Mouse (Mus musculus) embryonic fibroblast, embryonic 13.5 days (primary cell): ENCODE data around the gene Becn1. TPM values are rescaled to one million over a fixed set of nuclear protein-coding genes. Genes with fewer than 3 reads are reported as not detected.

Source experiments
- H3K27ac ChIP-seq: 2 replicates; pipeline ENCODE4 v1.5.1; 2012; ENCODE audit warnings: low read length, control low read depth, inconsistent platforms; ENCODE audit not compliant: insufficient read depth
- H3K4me1 ChIP-seq: 2 replicates; pipeline ENCODE4 v1.6.1; 2011; ENCODE audit warnings: low read length; ENCODE audit not compliant: control insufficient read depth, insufficient read depth
- H3K4me3 ChIP-seq: 2 replicates; pipeline ENCODE4 v1.5.1; 2011; ENCODE audit warnings: mild to moderate bottlenecking, control low read depth, low read length; ENCODE audit not compliant: insufficient read depth
- CTCF ChIP-seq: IDR thresholded peaks from 2 replicates; pipeline ENCODE4 v1.5.1; 2011; ENCODE audit warnings: mild to moderate bottlenecking, control low read depth, low read length, moderate library complexity, borderline replicate concordance; ENCODE audit not compliant: insufficient read depth
- POLR2A ChIP-seq: IDR thresholded peaks from 2 replicates; pipeline ENCODE4 v1.6.1; 2011; ENCODE audit warnings: low read depth, mild to moderate bottlenecking, control low read depth, low read length, moderate library complexity
- polyA plus RNA-seq: library from polyadenylated mRNA; stranded (reverse); fragments of >200 nt; gene quantifications from 2 replicates; pipeline ENCODE4 v1.2.4, GENCODE M21; 2011; ENCODE audit warnings: low read depth; ENCODE audit not compliant: missing spikeins, insufficient read length

Gene Becn1
- 77.3 and 86.3 TPM in 2 replicates for polyA plus RNA-seq

DNA sequence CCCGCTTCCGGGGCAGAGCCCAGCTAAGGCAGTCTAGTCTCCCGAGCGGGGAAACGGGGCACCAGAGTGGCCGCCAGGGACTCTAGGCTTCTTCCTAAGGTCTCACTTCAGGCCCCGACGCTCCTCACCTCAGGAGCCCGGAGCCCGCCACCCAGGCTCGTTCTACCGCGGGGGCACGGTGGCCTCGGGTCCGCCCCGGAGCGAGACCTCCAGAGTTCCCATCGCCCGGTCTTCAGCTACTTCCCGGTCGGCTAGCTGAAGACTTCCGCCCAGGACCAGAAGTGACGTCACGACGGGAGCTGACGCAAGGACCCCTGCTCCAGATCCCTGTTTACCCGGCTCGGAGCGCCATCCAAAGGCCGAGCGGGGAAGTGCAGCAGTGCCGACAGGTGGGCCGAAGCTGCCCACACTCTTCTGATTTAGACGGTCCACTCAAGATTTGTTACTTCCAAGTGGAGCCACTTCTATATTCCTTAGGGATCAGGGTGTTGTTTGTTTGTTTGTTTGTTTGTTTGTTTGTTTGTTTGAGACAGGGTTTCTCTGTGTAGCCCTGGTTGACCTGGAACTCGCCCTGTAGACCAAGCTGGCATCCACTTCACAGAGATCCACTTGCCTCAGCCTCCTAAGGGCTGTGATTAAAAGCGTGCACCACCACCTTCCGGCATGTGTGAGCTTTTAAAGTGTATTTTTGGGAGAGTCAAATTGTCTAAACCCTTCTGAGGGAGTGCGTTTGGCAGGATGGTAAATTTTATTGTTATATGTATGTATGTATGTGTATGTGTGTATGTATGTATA, at the start of gene Becn1:
Gene Becn1, minus strand, starts transcription at position 283 of the 795 bp plus-strand sequence.
- peaks cover 4% of the 10 kb centered on the region; the same call in 1 of the 2 replicates for H3K4me1 ChIP-seq
- H3K27ac ChIP-seq: no peak within 1 kb of the TSS
- peak within 1 kb of the TSS; percentile 94 for H3K4me3 ChIP-seq
- TF ChIP-seq POLR2A: peak; percentile 71
- TF ChIP-seq CTCF: peak; percentile 82

DNA sequence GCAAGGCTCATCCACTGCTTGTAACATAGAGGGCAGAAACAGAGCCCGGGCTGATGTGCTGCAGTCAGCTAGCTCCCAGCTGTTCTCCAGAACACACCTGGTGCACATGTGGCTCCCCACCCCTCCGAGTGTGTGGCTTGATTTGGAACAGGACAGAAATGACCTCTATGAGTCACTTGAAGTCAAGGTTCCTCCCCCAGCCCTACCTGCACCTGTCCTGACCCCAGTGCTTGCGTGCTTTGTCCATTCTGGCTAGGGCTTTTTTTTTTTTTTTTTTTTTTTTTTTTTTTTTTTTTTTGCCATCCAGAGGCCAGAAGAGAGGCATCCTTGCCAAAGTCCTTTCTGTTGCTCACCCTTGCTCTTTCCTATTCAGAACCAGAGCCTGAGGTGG, 49.6 kb upstream of the Becn1 start:
- no peaks in the 10 kb centered on the region for H3K4me1 ChIP-seq
- no peak overlapping the region for H3K4me3 ChIP-seq
- TF ChIP-seq CTCF (no peak), POLR2A (no peak)
- H3K27ac ChIP-seq: no peak overlapping the region

DNA sequence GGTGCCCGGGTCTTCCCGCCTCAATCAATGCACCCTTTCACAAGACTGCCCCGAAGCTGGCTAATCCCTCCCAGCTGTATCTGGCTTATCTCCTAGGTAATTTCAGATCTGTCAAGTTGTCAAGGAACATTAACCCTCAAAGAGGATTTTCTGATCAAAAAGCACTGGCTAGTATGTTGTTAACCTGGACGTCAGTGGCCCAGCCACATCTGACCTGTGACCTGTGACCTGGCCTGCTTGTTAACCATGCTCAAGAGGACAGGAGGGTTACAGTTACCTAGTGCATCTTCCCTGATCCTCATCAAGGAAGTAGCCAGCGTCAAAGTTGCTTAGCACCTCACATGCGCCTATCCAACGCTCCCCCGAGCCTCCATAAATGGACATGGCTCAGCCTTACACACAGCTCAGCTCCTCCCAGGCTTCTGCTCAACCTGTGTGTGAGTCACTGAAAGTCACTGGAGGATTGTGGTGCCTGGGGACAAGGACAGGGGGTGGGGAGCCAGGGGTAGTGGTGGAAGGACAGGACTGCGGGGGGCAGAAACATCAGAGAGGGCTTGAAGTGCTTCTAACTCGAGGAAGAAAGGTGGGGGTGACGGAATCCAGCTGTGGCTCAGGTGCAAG, 49.1 kb upstream of the Becn1 start:
- Histone ChIP-seq H3K4me1 (no peaks in the 10 kb centered on the region), H3K27ac (no peak overlapping the region), H3K4me3 (no peak overlapping the region)
- TF ChIP-seq POLR2A: no peak
- no peak for TF ChIP-seq CTCF

DNA sequence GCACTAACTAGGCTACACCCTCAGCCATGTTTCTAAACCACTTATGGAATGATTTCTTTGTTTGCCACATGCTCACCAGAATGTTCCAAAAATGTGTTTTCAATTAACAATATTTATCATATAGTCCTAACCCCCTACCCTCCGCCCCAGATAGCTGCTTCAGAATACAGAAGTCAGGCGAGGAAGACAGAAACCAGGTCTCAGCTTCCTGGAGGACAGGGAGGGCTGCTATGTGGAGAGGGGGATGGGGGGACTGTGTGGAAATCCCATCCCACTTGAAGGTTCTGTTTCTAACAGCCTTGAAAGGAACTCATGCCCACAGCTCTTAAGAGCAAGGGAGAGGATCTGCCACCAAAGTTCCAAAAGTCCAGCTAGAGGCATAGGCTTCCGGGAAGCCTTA, 47.1 kb upstream of the Becn1 start:
- no peak overlapping the region for H3K27ac ChIP-seq
- no peaks in the 10 kb centered on the region for H3K4me1 ChIP-seq
- TF ChIP-seq CTCF (no peak), POLR2A (no peak)
- H3K4me3 ChIP-seq: no peak overlapping the region

DNA sequence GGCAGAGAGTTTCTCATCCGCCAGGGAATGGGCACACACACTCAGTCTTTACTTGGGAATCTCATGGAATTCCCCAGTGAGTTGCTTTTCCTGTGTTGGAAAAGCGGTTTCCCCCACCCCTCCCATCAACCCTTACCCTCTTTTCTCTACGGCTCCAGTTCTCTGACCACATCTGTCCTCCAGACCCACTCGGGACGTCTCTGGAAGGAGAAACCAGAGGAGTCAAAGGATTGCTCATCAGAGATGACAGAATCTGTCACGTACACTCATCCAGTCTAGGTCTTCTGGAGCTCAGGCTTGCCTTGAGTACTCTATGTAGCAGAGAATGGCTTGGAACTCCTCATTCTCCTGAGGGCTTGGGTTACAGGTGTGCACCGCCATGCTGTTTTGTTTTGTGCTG, 46.7 kb upstream of the Becn1 start:
- TF ChIP-seq POLR2A: no peak
- TF ChIP-seq CTCF: no peak
- Histone ChIP-seq H3K4me3 (no peak overlapping the region), H3K27ac (no peak overlapping the region), H3K4me1 (no peaks in the 10 kb centered on the region)

DNA sequence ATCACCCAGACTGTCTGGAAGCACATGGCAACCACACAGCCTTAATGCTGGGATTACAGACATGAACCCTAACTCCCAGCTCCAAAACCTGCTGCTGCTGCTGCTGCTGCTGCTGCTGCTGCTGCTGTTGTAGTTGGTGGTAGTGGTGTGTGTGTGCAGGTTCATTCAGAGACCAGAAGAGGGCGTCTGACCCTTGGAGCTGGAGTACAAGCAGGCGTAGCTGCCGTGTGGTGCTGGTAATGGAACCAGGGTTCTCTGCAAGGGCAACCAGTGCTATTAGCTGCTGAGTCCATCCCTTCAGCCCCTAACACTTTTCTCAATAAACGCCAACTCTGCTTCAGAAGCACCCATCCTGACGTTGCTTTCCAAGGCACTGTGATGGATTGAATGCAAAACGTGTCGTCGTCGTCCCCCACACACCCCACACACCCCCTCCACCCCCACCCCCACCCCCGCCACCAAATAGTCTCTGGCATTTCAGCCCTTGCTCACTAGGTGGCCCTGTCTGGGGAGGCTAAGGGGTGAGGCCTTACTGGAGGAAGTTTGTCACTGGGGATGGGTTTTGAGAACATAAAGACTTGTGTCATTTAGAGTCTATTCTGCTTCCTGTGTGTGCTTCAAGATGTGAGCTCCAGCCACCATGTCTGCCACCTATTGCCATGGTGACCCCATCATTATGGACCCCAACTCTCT, 45.1 kb upstream of the Becn1 start:
- no peak overlapping the region for H3K4me3 ChIP-seq
- H3K27ac ChIP-seq: no peak overlapping the region
- no peaks in the 10 kb centered on the region for H3K4me1 ChIP-seq
- TF ChIP-seq POLR2A: no peak
- no peak for TF ChIP-seq CTCF

DNA sequence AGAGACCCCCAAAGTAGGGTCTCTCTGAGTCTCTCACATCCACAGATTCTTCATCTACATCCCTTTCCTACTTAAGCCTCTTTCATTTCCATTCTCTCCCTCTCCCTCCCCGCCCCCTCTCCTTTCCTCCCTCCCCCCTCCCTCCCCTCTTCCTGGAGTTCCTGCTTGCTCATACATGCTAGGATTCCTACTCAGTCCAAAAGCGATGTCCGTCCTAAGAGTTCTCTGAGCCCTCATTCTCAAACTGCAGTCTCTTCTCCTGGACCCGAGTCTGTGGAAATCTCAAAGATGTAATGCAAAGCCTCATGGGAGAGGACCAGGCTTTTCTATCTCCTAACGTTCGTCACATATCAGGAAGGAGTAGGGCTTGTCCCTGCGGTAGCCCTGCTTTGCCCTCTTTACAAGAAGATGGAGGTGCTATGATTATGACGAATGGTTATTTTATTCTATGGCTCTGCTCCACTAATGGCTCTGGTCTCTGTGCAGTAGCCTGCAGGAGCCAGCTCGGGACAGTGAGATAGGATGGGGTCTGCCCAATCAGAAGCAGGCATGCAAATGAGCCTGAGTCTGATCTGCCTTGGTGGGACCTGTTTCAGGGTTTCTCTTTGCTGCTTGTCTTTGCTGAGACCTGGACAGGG, 36.2 kb upstream of the Becn1 start:
- TF ChIP-seq CTCF: no peak
- no peak for TF ChIP-seq POLR2A
- 0 out of 2 replicates have a peak, but pooled peaks cover 3% of the 10 kb centered on the region for H3K4me1 ChIP-seq
- H3K27ac ChIP-seq: peak overlapping the region; percentile 50; the same call in 1 of the 2 replicates
- 0 out of 2 replicates have a peak overlapping the region, but pooled peaks have one; percentile 4 for H3K4me3 ChIP-seq

DNA sequence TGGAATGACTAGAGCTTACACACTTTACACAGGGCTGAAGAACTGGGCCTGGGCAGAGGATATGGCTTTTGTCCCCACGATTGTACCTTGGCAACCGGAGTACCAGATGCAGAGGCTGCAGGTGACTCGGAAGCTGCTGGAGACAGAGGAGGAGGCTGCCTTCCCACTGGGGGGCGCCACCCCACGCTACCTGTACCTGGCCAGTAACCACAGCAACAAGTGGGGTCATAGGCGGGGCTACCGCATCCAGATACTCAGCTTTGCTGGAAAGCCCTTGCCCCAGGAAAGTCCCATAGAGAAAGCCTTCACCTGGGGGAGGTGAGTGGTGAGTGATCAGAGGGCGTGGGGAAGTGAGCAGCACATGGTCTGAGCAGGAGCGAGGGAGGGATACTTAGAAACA, 33.6 kb upstream of the Becn1 start:
- no peak overlapping the region for H3K27ac ChIP-seq
- H3K4me1 ChIP-seq: 0 out of 2 replicates have a peak, but pooled peaks cover 3% of the 10 kb centered on the region
- H3K4me3 ChIP-seq: no peak overlapping the region
- TF ChIP-seq CTCF (no peak), POLR2A (no peak)

DNA sequence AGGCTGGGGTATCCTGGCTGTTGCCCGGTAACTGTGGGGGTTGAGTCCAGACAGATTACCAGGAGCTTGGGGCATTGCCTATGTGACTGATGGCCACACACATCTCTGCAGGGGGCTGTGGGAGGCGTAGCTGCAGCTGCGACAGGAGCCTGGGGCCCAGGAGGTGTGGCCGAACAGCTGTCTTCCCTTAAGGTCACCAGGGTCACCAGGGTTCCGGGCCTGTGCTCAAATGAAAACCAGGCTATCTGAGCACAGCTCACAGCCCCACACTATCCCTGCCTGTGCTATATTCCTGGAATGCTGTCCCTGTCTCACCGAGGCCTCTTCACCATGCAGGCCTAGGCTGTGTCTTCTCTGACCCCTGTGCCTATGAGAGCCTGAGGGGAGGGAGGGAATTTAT, 32.4 kb upstream of the Becn1 start:
- H3K4me3 ChIP-seq: no peak overlapping the region
- H3K27ac ChIP-seq: no peak overlapping the region
- no peak for TF ChIP-seq CTCF
- no peak for TF ChIP-seq POLR2A
- H3K4me1 ChIP-seq: peaks cover 3% of the 10 kb centered on the region; the same call in 1 of the 2 replicates

DNA sequence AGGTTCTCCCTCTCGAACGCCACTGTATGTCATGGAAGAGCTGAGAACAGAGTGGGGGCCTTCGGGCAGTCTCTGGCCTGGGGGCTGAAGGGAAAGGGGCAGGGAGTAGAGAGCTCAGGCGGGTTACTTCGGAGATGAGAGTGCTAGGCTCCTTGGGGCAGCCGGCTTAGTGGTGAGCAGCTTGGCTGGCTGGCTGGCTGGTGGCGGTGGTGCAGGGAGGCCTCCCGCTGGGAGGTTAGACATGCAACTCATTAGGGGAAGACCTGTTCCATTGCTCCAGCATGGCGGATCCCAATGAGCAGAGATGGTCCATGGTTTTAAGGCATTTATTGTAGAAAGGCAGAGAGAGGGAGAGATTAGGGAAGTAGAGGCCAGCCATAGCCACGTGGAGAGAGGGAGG, 31.9 kb upstream of the Becn1 start:
- Histone ChIP-seq H3K4me3 (no peak overlapping the region), H3K27ac (no peak overlapping the region)
- no peak for TF ChIP-seq CTCF
- no peak for TF ChIP-seq POLR2A

More for the DNA sequence above, 31.9 kb upstream of the Becn1 start:
- H3K4me1 ChIP-seq: peaks cover 3% of the 10 kb centered on the region; the same call in 1 of the 2 replicates
